Mouse (Mus musculus): ENCODE data around the gene Tead3. TPM values are rescaled to one million over a fixed set of nuclear protein-coding genes. Genes with fewer than 3 reads are reported as not detected.
A peak's percentile ranks its signal among the peaks of the same experiment; 100 is the strongest.
"Not testable (repeated sequence)": the region's sequence is repeated elsewhere in the genome, so short reads cannot be mapped to it uniquely, and the experiment has no call there.

Tead3 gene
- polyA plus RNA-seq, 1 experiment from 2014 or later: 5.8 TPM

DNA sequence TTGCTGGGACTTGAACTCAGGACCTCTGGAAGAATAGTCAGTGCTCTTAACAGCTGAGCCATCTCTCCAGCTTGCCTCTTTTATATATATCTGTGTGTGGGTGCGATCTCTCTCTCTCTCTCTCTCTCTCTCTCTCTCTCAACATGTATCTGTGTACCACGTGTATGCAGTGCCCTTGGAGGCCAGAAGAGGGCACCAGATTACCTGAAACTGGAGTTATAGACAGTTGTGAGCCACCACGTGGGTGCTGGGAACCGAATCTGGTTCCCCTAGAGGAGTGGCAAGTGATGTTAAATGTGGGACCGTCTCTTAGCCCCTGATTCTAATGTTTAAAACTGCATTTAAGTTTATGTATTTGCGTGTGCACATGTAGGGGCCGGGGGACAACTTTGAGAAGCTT, 26.2 kb downstream of the Tead3 start:
- H3K4me2 ChIP-seq (replicated peaks; ENCODE audit: low read depth); H3K4me1 ChIP-seq (replicated peaks; ENCODE audit: control insufficient read depth, insufficient read depth, low read length); H3K9me3 ChIP-seq (ENCODE audit: control insufficient read depth); H3K9ac ChIP-seq (ENCODE audit: low read depth, low read length); H3K27ac ChIP-seq (ENCODE audit: low read depth, low read length); H3K27me3 ChIP-seq (replicated peaks; ENCODE audit: control insufficient read depth, insufficient read depth, low read length); H3K4me3 ChIP-seq (ENCODE audit: low read depth, low read length); ATAC-seq: not testable (repeated sequence)
- TF ChIP-seq CTCF (IDR thresholded peaks at IDR 0.05; ENCODE audit: low read depth): peak; percentile 44
- WGBS: 98% methylated on average over 7 of the region's 7 CpGs
- H3K36me3 ChIP-seq (ENCODE audit: control insufficient read depth, insufficient read depth): peaks cover 30% of the 10 kb centered on the region

DNA sequence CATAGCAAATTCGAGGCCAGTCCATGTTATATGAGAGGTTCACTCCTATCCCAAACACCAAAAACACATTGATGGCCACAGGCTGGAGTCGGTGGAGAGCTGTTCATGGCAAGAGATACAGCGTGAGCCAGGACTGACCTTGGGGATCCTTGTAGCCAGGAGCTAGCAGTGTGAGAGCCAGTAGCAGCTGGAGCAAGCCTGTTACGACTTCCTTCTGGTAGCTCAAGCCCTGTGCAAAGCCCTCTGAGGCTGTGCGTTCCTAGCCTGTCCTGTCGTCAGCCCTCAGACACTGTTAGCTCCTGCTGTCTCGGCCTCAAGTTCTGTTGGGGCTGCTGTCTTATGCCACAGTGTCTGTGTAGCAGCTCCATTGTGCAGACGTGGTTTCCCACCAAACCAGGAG, 26.8 kb downstream of the Tead3 start:
- H3K27me3 ChIP-seq (replicated peaks; ENCODE audit: control insufficient read depth, insufficient read depth, low read length): no peaks in the 10 kb centered on the region
- H3K4me2 ChIP-seq (replicated peaks; ENCODE audit: low read depth): no peak overlapping the region
- no peak overlapping the region for H3K27ac ChIP-seq (ENCODE audit: low read depth, low read length)
- no peak overlapping the region for H3K9ac ChIP-seq (ENCODE audit: low read depth, low read length)
- peaks cover 36% of the 10 kb centered on the region for H3K36me3 ChIP-seq (ENCODE audit: control insufficient read depth, insufficient read depth)
- H3K9me3 ChIP-seq (ENCODE audit: control insufficient read depth): no peaks in the 10 kb centered on the region
- no peak overlapping the region for H3K4me3 ChIP-seq (ENCODE audit: low read depth, low read length)
- H3K4me1 ChIP-seq (replicated peaks; ENCODE audit: control insufficient read depth, insufficient read depth, low read length): peaks cover 6% of the 10 kb centered on the region; the same call in 1 of the 2 replicates
- no peak for ATAC-seq
- no peak for TF ChIP-seq CTCF (IDR thresholded peaks at IDR 0.05; ENCODE audit: low read depth)
- WGBS: 91% methylated on average over 8 of the region's 8 CpGs

DNA sequence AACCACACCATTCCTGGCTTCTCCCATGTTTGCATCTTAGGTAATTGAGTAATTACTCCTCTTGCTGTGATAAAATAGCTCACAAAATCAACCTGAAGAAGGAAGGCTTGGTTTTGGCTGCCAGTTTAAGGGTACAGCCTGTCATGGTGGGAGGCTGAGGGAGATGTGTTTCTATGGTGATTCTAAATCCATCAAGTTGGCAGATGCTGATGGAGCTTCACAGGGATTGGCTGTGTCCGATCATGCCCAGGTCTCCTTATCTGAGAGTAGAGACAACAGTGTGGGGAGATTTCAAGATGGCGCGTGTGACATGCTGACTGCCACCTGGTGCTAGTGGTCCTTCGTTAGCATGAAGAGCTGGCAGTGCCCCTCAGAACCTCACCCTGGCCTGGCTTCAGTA, 28.9 kb downstream of the Tead3 start:
- Histone ChIP-seq H3K9ac (ENCODE audit: low read depth, low read length) (no peak overlapping the region), H3K36me3 (ENCODE audit: control insufficient read depth, insufficient read depth) (peaks cover 44% of the 10 kb centered on the region), H3K4me1 (replicated peaks; ENCODE audit: control insufficient read depth, insufficient read depth, low read length) (no peaks in the 10 kb centered on the region), H3K4me2 (replicated peaks; ENCODE audit: low read depth) (no peak overlapping the region), H3K27me3 (replicated peaks; ENCODE audit: control insufficient read depth, insufficient read depth, low read length) (no peaks in the 10 kb centered on the region), H3K4me3 (ENCODE audit: low read depth, low read length) (no peak overlapping the region), H3K9me3 (ENCODE audit: control insufficient read depth) (no peaks in the 10 kb centered on the region), H3K27ac (ENCODE audit: low read depth, low read length) (no peak overlapping the region)
- TF ChIP-seq CTCF (IDR thresholded peaks at IDR 0.05; ENCODE audit: low read depth): no peak
- 92% methylated on average over 4 of the region's 4 CpGs for WGBS
- no peak for ATAC-seq

GRCm38 (mm10) chr17:28317725-28318124, 32.9 kb downstream of the Tead3 start:
- ATAC-seq: no peak
- Histone ChIP-seq H3K9me3 (ENCODE audit: control insufficient read depth) (no peaks in the 10 kb centered on the region), H3K27me3 (replicated peaks; ENCODE audit: control insufficient read depth, insufficient read depth, low read length) (no peaks in the 10 kb centered on the region), H3K27ac (ENCODE audit: low read depth, low read length) (no peak overlapping the region), H3K36me3 (ENCODE audit: control insufficient read depth, insufficient read depth) (peaks cover 30% of the 10 kb centered on the region), H3K4me3 (ENCODE audit: low read depth, low read length) (no peak overlapping the region), H3K4me2 (replicated peaks; ENCODE audit: low read depth) (no peak overlapping the region), H3K9ac (ENCODE audit: low read depth, low read length) (no peak overlapping the region), H3K4me1 (replicated peaks; ENCODE audit: control insufficient read depth, insufficient read depth, low read length) (no peaks in the 10 kb centered on the region)
- no peak for TF ChIP-seq CTCF (IDR thresholded peaks at IDR 0.05; ENCODE audit: low read depth)
- WGBS: 86% methylated on average over 9 of the region's 9 CpGs

GRCm38 (mm10) chr17:28317091-28317490, 33.5 kb downstream of the Tead3 start:
- H3K4me3 ChIP-seq (ENCODE audit: low read depth, low read length): no peak overlapping the region
- no peaks in the 10 kb centered on the region for H3K27me3 ChIP-seq (replicated peaks; ENCODE audit: control insufficient read depth, insufficient read depth, low read length)
- H3K9me3 ChIP-seq (ENCODE audit: control insufficient read depth): no peaks in the 10 kb centered on the region
- WGBS: 61% methylated on average over 8 of the region's 8 CpGs
- H3K4me2 ChIP-seq (replicated peaks; ENCODE audit: low read depth): no peak overlapping the region
- no peak overlapping the region for H3K27ac ChIP-seq (ENCODE audit: low read depth, low read length)
- TF ChIP-seq CTCF (IDR thresholded peaks at IDR 0.05; ENCODE audit: low read depth): no peak
- peaks cover 26% of the 10 kb centered on the region for H3K36me3 ChIP-seq (ENCODE audit: control insufficient read depth, insufficient read depth)
- H3K9ac ChIP-seq (ENCODE audit: low read depth, low read length): no peak overlapping the region
- no peaks in the 10 kb centered on the region for H3K4me1 ChIP-seq (replicated peaks; ENCODE audit: control insufficient read depth, insufficient read depth, low read length)
- no peak for ATAC-seq

DNA sequence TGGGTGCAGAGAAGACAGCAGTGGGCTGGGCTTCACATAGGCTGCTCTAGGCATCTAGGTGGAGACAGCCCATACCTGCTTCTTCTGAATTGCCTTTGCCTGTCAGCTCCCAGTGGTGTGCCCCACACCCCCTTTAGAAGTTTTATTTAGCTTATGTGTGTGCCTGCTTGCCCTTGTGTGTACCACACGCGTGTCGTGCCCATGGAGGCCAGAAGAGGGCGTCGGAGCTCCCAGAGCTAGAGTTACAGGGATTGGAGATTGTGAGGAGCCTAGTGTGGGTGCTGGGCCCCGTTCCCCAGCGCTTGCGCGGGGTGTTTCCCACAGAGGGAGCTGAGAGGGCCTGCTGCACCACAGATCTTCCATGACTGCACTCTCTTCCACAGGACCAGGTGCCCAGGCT, 34.1 kb downstream of the Tead3 start:
- 89% methylated on average over 9 of the region's 9 CpGs for WGBS
- no peak for ATAC-seq

GRCm38 (mm10) chr17:28315611-28316160, 34.9 kb downstream of the Tead3 start:
- H3K4me1 ChIP-seq (replicated peaks; ENCODE audit: control insufficient read depth, insufficient read depth, low read length): no peaks in the 10 kb centered on the region
- no peak overlapping the region for H3K4me3 ChIP-seq (ENCODE audit: low read depth, low read length)
- no peak for ATAC-seq
- no peaks in the 10 kb centered on the region for H3K27me3 ChIP-seq (replicated peaks; ENCODE audit: control insufficient read depth, insufficient read depth, low read length)
- no peaks in the 10 kb centered on the region for H3K9me3 ChIP-seq (ENCODE audit: control insufficient read depth)
- H3K9ac ChIP-seq (ENCODE audit: low read depth, low read length): no peak overlapping the region
- no peak for TF ChIP-seq CTCF (IDR thresholded peaks at IDR 0.05; ENCODE audit: low read depth)
- no peak overlapping the region for H3K4me2 ChIP-seq (replicated peaks; ENCODE audit: low read depth)
- H3K36me3 ChIP-seq (ENCODE audit: control insufficient read depth, insufficient read depth): peaks cover 24% of the 10 kb centered on the region
- 90% methylated on average over 20 of the region's 20 CpGs for WGBS
- no peak overlapping the region for H3K27ac ChIP-seq (ENCODE audit: low read depth, low read length)

More for the DNA sequence above, 34.1 kb downstream of the Tead3 start:
- peaks cover 26% of the 10 kb centered on the region for H3K36me3 ChIP-seq (ENCODE audit: control insufficient read depth, insufficient read depth)
- no peaks in the 10 kb centered on the region for H3K9me3 ChIP-seq (ENCODE audit: control insufficient read depth)
- no peak overlapping the region for H3K27ac ChIP-seq (ENCODE audit: low read depth, low read length)
- H3K9ac ChIP-seq (ENCODE audit: low read depth, low read length): no peak overlapping the region
- H3K4me2 ChIP-seq (replicated peaks; ENCODE audit: low read depth): no peak overlapping the region
- H3K27me3 ChIP-seq (replicated peaks; ENCODE audit: control insufficient read depth, insufficient read depth, low read length): no peaks in the 10 kb centered on the region
- peak; percentile 42; the same call in 1 of the 2 replicates for TF ChIP-seq CTCF (IDR thresholded peaks at IDR 0.05; ENCODE audit: low read depth)
- no peak overlapping the region for H3K4me3 ChIP-seq (ENCODE audit: low read depth, low read length)
- no peaks in the 10 kb centered on the region for H3K4me1 ChIP-seq (replicated peaks; ENCODE audit: control insufficient read depth, insufficient read depth, low read length)
